Mouse (Mus musculus): ENCODE measurements around the gene Ehhadh. TPM values are rescaled to one million over a fixed set of nuclear protein-coding genes. Genes with fewer than 3 reads are reported as not detected.
A peak's percentile ranks its signal among the peaks of the same experiment; 100 is the strongest.

Gene Ehhadh
- 36.4 and 38.3 TPM in 2 replicates for polyA plus RNA-seq (2015; fragmentation: Nextera tagmentation; extraction: Ambion mirVana)

GRCm38 (mm10) chr16:21787516-21788353 is at the start of gene Ehhadh:
Ehhadh (minus strand) TSS chr16:21787807.
- peak; percentile 95 for ATAC-seq
- Histone ChIP-seq H3K27ac (ENCODE audit: low read depth, low read length) (peak within 1 kb of the TSS; percentile 79), H3K4me2 (replicated peaks; ENCODE audit: low read depth) (peak within 1 kb of the TSS; percentile 71), H3K4me1 (replicated peaks; ENCODE audit: control insufficient read depth, insufficient read depth, low read length) (0 out of 2 replicates have a peak, but pooled peaks cover 4% of the 10 kb centered on the region), H3K4me3 (ENCODE audit: low read depth, low read length) (peak within 1 kb of the TSS; percentile 48), H3K27me3 (replicated peaks; ENCODE audit: control insufficient read depth, insufficient read depth, low read length) (no peaks in the 10 kb centered on the region), H3K9me3 (ENCODE audit: control insufficient read depth) (no peaks in the 10 kb centered on the region), H3K36me3 (ENCODE audit: control insufficient read depth, insufficient read depth) (no peaks in the 10 kb centered on the region), H3K9ac (ENCODE audit: low read depth, low read length) (peak within 1 kb of the TSS; percentile 45)
- peak; percentile 40 for TF ChIP-seq CTCF (IDR thresholded peaks at IDR 0.05; ENCODE audit: low read depth)
- WGBS: 2% methylated on average over 28 of the region's 28 CpGs

GRCm38 (mm10) chr16:21836311-21837072 is 48.9 kb upstream of the Ehhadh start:
- WGBS: 44% methylated on average over 7 of the region's 7 CpGs
- Histone ChIP-seq H3K4me2 (replicated peaks; ENCODE audit: low read depth) (no peak overlapping the region), H3K27ac (ENCODE audit: low read depth, low read length) (no peak overlapping the region), H3K4me3 (ENCODE audit: low read depth, low read length) (no peak overlapping the region), H3K36me3 (ENCODE audit: control insufficient read depth, insufficient read depth) (no peaks in the 10 kb centered on the region), H3K4me1 (replicated peaks; ENCODE audit: control insufficient read depth, insufficient read depth, low read length) (no peaks in the 10 kb centered on the region; the same call in 1 of the 2 replicates), H3K27me3 (replicated peaks; ENCODE audit: control insufficient read depth, insufficient read depth, low read length) (no peaks in the 10 kb centered on the region), H3K9me3 (ENCODE audit: control insufficient read depth) (no peaks in the 10 kb centered on the region), H3K9ac (ENCODE audit: low read depth, low read length) (no peak overlapping the region)
- no peak for ATAC-seq
- peak; percentile 84 for TF ChIP-seq CTCF (IDR thresholded peaks at IDR 0.05; ENCODE audit: low read depth)

GRCm38 (mm10) chr16:21835584-21835931 is 48.0 kb upstream of the Ehhadh start:
- Histone ChIP-seq H3K9ac (ENCODE audit: low read depth, low read length) (no peak overlapping the region), H3K27me3 (replicated peaks; ENCODE audit: control insufficient read depth, insufficient read depth, low read length) (no peaks in the 10 kb centered on the region), H3K36me3 (ENCODE audit: control insufficient read depth, insufficient read depth) (no peaks in the 10 kb centered on the region), H3K4me3 (ENCODE audit: low read depth, low read length) (no peak overlapping the region), H3K27ac (ENCODE audit: low read depth, low read length) (no peak overlapping the region), H3K4me2 (replicated peaks; ENCODE audit: low read depth) (no peak overlapping the region), H3K9me3 (ENCODE audit: control insufficient read depth) (no peaks in the 10 kb centered on the region), H3K4me1 (replicated peaks; ENCODE audit: control insufficient read depth, insufficient read depth, low read length) (no peaks in the 10 kb centered on the region; the same call in 1 of the 2 replicates)
- ATAC-seq: peak; percentile 22
- 20% methylated on average over 7 of the region's 7 CpGs for WGBS
- TF ChIP-seq CTCF (IDR thresholded peaks at IDR 0.05; ENCODE audit: low read depth): no peak

- no peak for TF ChIP-seq CTCF (IDR thresholded peaks at IDR 0.05; ENCODE audit: low read depth)
- Histone ChIP-seq H3K9me3 (ENCODE audit: control insufficient read depth) (no peaks in the 10 kb centered on the region), H3K36me3 (ENCODE audit: control insufficient read depth, insufficient read depth) (no peaks in the 10 kb centered on the region), H3K4me2 (replicated peaks; ENCODE audit: low read depth) (no peak overlapping the region), H3K27me3 (replicated peaks; ENCODE audit: control insufficient read depth, insufficient read depth, low read length) (no peaks in the 10 kb centered on the region), H3K27ac (ENCODE audit: low read depth, low read length) (no peak overlapping the region), H3K9ac (ENCODE audit: low read depth, low read length) (no peak overlapping the region), H3K4me1 (replicated peaks; ENCODE audit: control insufficient read depth, insufficient read depth, low read length) (no peaks in the 10 kb centered on the region; the same call in 1 of the 2 replicates), H3K4me3 (ENCODE audit: low read depth, low read length) (no peak overlapping the region)
- WGBS: 80% methylated on average over 8 of the region's 8 CpGs
- no peak for ATAC-seq
Measured at GRCm38 (mm10) chr16:21834866-21835583, 47.4 kb upstream of the Ehhadh start.

- Histone ChIP-seq H3K36me3 (ENCODE audit: control insufficient read depth, insufficient read depth) (no peaks in the 10 kb centered on the region), H3K9me3 (ENCODE audit: control insufficient read depth) (no peaks in the 10 kb centered on the region), H3K4me1 (replicated peaks; ENCODE audit: control insufficient read depth, insufficient read depth, low read length) (no peaks in the 10 kb centered on the region; the same call in 1 of the 2 replicates), H3K4me2 (replicated peaks; ENCODE audit: low read depth) (no peak overlapping the region), H3K9ac (ENCODE audit: low read depth, low read length) (no peak overlapping the region), H3K27ac (ENCODE audit: low read depth, low read length) (no peak overlapping the region), H3K27me3 (replicated peaks; ENCODE audit: control insufficient read depth, insufficient read depth, low read length) (no peaks in the 10 kb centered on the region), H3K4me3 (ENCODE audit: low read depth, low read length) (no peak overlapping the region)
- TF ChIP-seq CTCF (IDR thresholded peaks at IDR 0.05; ENCODE audit: low read depth): no peak
- no peak for ATAC-seq
- 77% methylated on average over 10 of the region's 10 CpGs for WGBS
Measured at GRCm38 (mm10) chr16:21833970-21834369, 46.4 kb upstream of the Ehhadh start.

GRCm38 (mm10) chr16:21833469-21833868 is 45.9 kb upstream of the Ehhadh start:
- H3K27me3 ChIP-seq (replicated peaks; ENCODE audit: control insufficient read depth, insufficient read depth, low read length): no peaks in the 10 kb centered on the region
- no peaks in the 10 kb centered on the region for H3K36me3 ChIP-seq (ENCODE audit: control insufficient read depth, insufficient read depth)
- H3K4me2 ChIP-seq (replicated peaks; ENCODE audit: low read depth): no peak overlapping the region
- H3K4me3 ChIP-seq (ENCODE audit: low read depth, low read length): no peak overlapping the region
- TF ChIP-seq CTCF (IDR thresholded peaks at IDR 0.05; ENCODE audit: low read depth): peak; percentile 47
- H3K4me1 ChIP-seq (replicated peaks; ENCODE audit: control insufficient read depth, insufficient read depth, low read length): no peaks in the 10 kb centered on the region; the same call in 1 of the 2 replicates
- no peaks in the 10 kb centered on the region for H3K9me3 ChIP-seq (ENCODE audit: control insufficient read depth)
- H3K27ac ChIP-seq (ENCODE audit: low read depth, low read length): no peak overlapping the region
- WGBS: 87% methylated on average over 1 of the region's 1 CpGs
- no peak overlapping the region for H3K9ac ChIP-seq (ENCODE audit: low read depth, low read length)
- no peak for ATAC-seq

Measured in intestine, postnatal 0 days (tissue).